Mouse (Mus musculus) midbrain, embryonic 12.5 days (tissue): ENCODE results near the gene Ptbp3. TPM values are rescaled to one million over a fixed set of nuclear protein-coding genes. Genes with fewer than 3 reads are reported as not detected.

ENCODE experiments used
- ATAC-seq: fragments of 200-750 bp; cut with Nextera tagmentation; 2 replicates; pipeline ENCODE4 v1.8.0; 2017; ENCODE audit warnings: low read depth, moderate TSS enrichment, moderate library complexity; ENCODE audit not compliant: low FRiP score
- H3K27ac ChIP-seq: fragments of 300-500 bp; sonication (generic); replicated peaks from 2 replicates; pipeline ENCODE4 v1.5.1; 2016; ENCODE audit warnings: mild to moderate bottlenecking
- H3K27me3 ChIP-seq: fragments of 300-500 bp; sonication (generic); 2 replicates; pipeline ENCODE4 v1.6.1; 2016; ENCODE audit warnings: mild to moderate bottlenecking
- H3K36me3 ChIP-seq: fragments of 300-500 bp; sonication (generic); 2 replicates; pipeline ENCODE4 v1.6.1; 2016
- H3K4me1 ChIP-seq: fragments of 300-500 bp; sonication (generic); 2 replicates; pipeline ENCODE4 v1.6.1; 2016
- H3K4me2 ChIP-seq: fragments of 300-500 bp; sonication (generic); replicated peaks from 2 replicates; pipeline ENCODE4 v1.6.1; 2016; ENCODE audit warnings: mild to moderate bottlenecking, moderate library complexity
- H3K4me3 ChIP-seq: fragments of 300-500 bp; sonication (generic); 2 replicates; pipeline ENCODE4 v1.5.1; 2016; ENCODE audit warnings: mild to moderate bottlenecking
- H3K9ac ChIP-seq: fragments of 300-500 bp; sonication (generic); replicated peaks from 2 replicates; pipeline ENCODE4 v1.6.1; 2016; ENCODE audit warnings: mild to moderate bottlenecking, moderate library complexity
- H3K9me3 ChIP-seq: fragments of 300-500 bp; sonication (generic); 2 replicates; pipeline ENCODE4 v1.6.1; 2016; ENCODE audit warnings: mild to moderate bottlenecking
- WGBS: fragments of 180-500 bp; shearing (Covaris S2); methylation state at CpG from one replicate; pipeline ENCODE4 v1.1.7; 2016; 5-methylcytosine and 5-hydroxymethylcytosine counted together
- polyA plus RNA-seq: library from polyadenylated mRNA; unstranded; fragments of >200 nt; fragmentation: Nextera tagmentation; extraction: Ambion mirVana; gene quantifications from 2 replicates; pipeline ENCODE4 v1.2.1, GENCODE M21; 2016

Gene Ptbp3
- polyA plus RNA-seq, 1 experiment from 2014 or later = 26.3 TPM

GRCm38 (mm10) chr4:59551901-59552300 lies 2.7 kb upstream of the Ptbp3 start:
- no peak for ATAC-seq
- peaks cover 7% of the 10 kb centered on the region; the same call in 1 of the 2 replicates for H3K4me1 ChIP-seq
- no peak overlapping the region for H3K4me2 ChIP-seq
- H3K27ac ChIP-seq = no peak overlapping the region
- whole genome bisulfite sequencing = 74% methylated on average over 1 of the region's 1 CpGs
- H3K9ac ChIP-seq = no peak overlapping the region
- H3K4me3 ChIP-seq = no peak overlapping the region
- no peaks in the 10 kb centered on the region for H3K9me3 ChIP-seq
- H3K27me3 ChIP-seq = peaks cover 9% of the 10 kb centered on the region; the same call in 1 of the 2 replicates
- H3K36me3 ChIP-seq = no peaks in the 10 kb centered on the region

- Histone ChIP-seq H3K9me3 (no peaks in the 10 kb centered on the region), H3K4me3 (peak overlapping the region; percentile 82), H3K4me2 (peak overlapping the region; percentile 58), H3K27ac (no peak overlapping the region), H3K4me1 (peaks cover 7% of the 10 kb centered on the region; the same call in 1 of the 2 replicates), H3K9ac (peak overlapping the region; percentile 81; the same call in 1 of the 2 replicates), H3K27me3 (peaks cover 9% of the 10 kb centered on the region; the same call in 1 of the 2 replicates), H3K36me3 (no peaks in the 10 kb centered on the region)
- WGBS = 15% methylated on average over 11 of the region's 11 CpGs
- ATAC-seq = no peak
Measured at GRCm38 (mm10) chr4:59549977-59550560, 905 bp upstream of the Ptbp3 start.

- peak overlapping the region; percentile 89 for H3K27ac ChIP-seq
- peaks cover 7% of the 10 kb centered on the region; the same call in 1 of the 2 replicates for H3K4me1 ChIP-seq
- under 1% methylated on average over 81 of the region's 83 CpGs for WGBS
- peaks cover 9% of the 10 kb centered on the region; the same call in 1 of the 2 replicates for H3K27me3 ChIP-seq
- H3K9ac ChIP-seq = peak overlapping the region; percentile 81
- H3K4me3 ChIP-seq = peak overlapping the region; percentile 82
- H3K36me3 ChIP-seq = no peaks in the 10 kb centered on the region
- peak overlapping the region; percentile 58 for H3K4me2 ChIP-seq
- ATAC-seq = peak; percentile 88
- H3K9me3 ChIP-seq = no peaks in the 10 kb centered on the region
Measured at GRCm38 (mm10) chr4:59548560-59549174, 497 bp downstream of the Ptbp3 start.

GRCm38 (mm10) chr4:59548011-59548559 lies 1.1 kb downstream of the Ptbp3 start:
- Histone ChIP-seq H3K4me1 (peaks cover 7% of the 10 kb centered on the region; the same call in 1 of the 2 replicates), H3K27ac (peak overlapping the region; percentile 89; the same call in 1 of the 2 replicates), H3K4me3 (peak overlapping the region; percentile 82), H3K9ac (peak overlapping the region; percentile 81), H3K4me2 (peak overlapping the region; percentile 58), H3K36me3 (no peaks in the 10 kb centered on the region), H3K27me3 (peaks cover 9% of the 10 kb centered on the region; the same call in 1 of the 2 replicates), H3K9me3 (no peaks in the 10 kb centered on the region)
- WGBS = 7% methylated on average over 18 of the region's 18 CpGs
- ATAC-seq = no peak

GRCm38 (mm10) chr4:59547136-59547889 lies 1.9 kb downstream of the Ptbp3 start:
- Histone ChIP-seq H3K4me2 (peak overlapping the region; percentile 58), H3K9ac (no peak overlapping the region), H3K4me1 (peaks cover 7% of the 10 kb centered on the region; the same call in 1 of the 2 replicates), H3K4me3 (peak overlapping the region; percentile 82), H3K27ac (no peak overlapping the region), H3K27me3 (peaks cover 9% of the 10 kb centered on the region; the same call in 1 of the 2 replicates), H3K36me3 (no peaks in the 10 kb centered on the region), H3K9me3 (no peaks in the 10 kb centered on the region)
- ATAC-seq = no peak
- WGBS = 28% methylated on average over 11 of the region's 11 CpGs

GRCm38 (mm10) chr4:59546285-59547071 lies 2.7 kb downstream of the Ptbp3 start:
- WGBS = 73% methylated on average over 7 of the region's 7 CpGs

GRCm38 (mm10) chr4:59544654-59545053 lies 4.5 kb downstream of the Ptbp3 start:
- Histone ChIP-seq H3K9ac (no peak overlapping the region), H3K9me3 (no peaks in the 10 kb centered on the region), H3K4me3 (no peak overlapping the region), H3K4me1 (peaks cover 7% of the 10 kb centered on the region; the same call in 1 of the 2 replicates), H3K27ac (no peak overlapping the region), H3K4me2 (no peak overlapping the region), H3K27me3 (peaks cover 6% of the 10 kb centered on the region; the same call in 1 of the 2 replicates), H3K36me3 (no peaks in the 10 kb centered on the region)
- ATAC-seq = no peak
- WGBS = 86% methylated on average over 2 of the region's 2 CpGs

More at GRCm38 (mm10) chr4:59546285-59547071, 2.7 kb downstream of the Ptbp3 start:
- ATAC-seq = no peak
- Histone ChIP-seq H3K36me3 (no peaks in the 10 kb centered on the region), H3K4me3 (no peak overlapping the region), H3K4me2 (no peak overlapping the region), H3K4me1 (peaks cover 7% of the 10 kb centered on the region; the same call in 1 of the 2 replicates), H3K27ac (no peak overlapping the region), H3K9ac (no peak overlapping the region), H3K27me3 (peaks cover 9% of the 10 kb centered on the region; the same call in 1 of the 2 replicates), H3K9me3 (no peaks in the 10 kb centered on the region)

GRCm38 (mm10) chr4:59543006-59543405 lies 6.2 kb downstream of the Ptbp3 start:
- no peaks in the 10 kb centered on the region for H3K36me3 ChIP-seq
- no peak overlapping the region for H3K9ac ChIP-seq
- H3K9me3 ChIP-seq = no peaks in the 10 kb centered on the region
- no peak overlapping the region for H3K4me3 ChIP-seq
- no peak overlapping the region for H3K27ac ChIP-seq
- no peak for ATAC-seq
- H3K4me2 ChIP-seq = no peak overlapping the region
- H3K4me1 ChIP-seq = peaks cover 7% of the 10 kb centered on the region; the same call in 1 of the 2 replicates
- H3K27me3 ChIP-seq = peaks cover 6% of the 10 kb centered on the region; the same call in 1 of the 2 replicates

GRCm38 (mm10) chr4:59536281-59536680 lies 12.9 kb downstream of the Ptbp3 start:
- no peak for ATAC-seq
- no peak overlapping the region for H3K9ac ChIP-seq
- no peak overlapping the region for H3K4me3 ChIP-seq
- 91% methylated on average over 1 of the region's 1 CpGs for WGBS
- no peaks in the 10 kb centered on the region for H3K4me1 ChIP-seq
- H3K4me2 ChIP-seq = no peak overlapping the region
- H3K27ac ChIP-seq = no peak overlapping the region
- no peaks in the 10 kb centered on the region for H3K36me3 ChIP-seq
- no peaks in the 10 kb centered on the region for H3K9me3 ChIP-seq
- H3K27me3 ChIP-seq = no peaks in the 10 kb centered on the region

- no peak for ATAC-seq
Measured at GRCm38 (mm10) chr4:59535624-59536023, 13.5 kb downstream of the Ptbp3 start.

GRCm38 (mm10) chr4:59533268-59533667 lies 15.9 kb downstream of the Ptbp3 start:
- 92% methylated on average over 2 of the region's 2 CpGs for WGBS
- Histone ChIP-seq H3K9me3 (no peaks in the 10 kb centered on the region), H3K9ac (no peak overlapping the region), H3K4me2 (no peak overlapping the region), H3K27ac (no peak overlapping the region), H3K4me3 (no peak overlapping the region), H3K27me3 (no peaks in the 10 kb centered on the region), H3K4me1 (no peaks in the 10 kb centered on the region), H3K36me3 (no peaks in the 10 kb centered on the region)
- no peak for ATAC-seq

More at GRCm38 (mm10) chr4:59535624-59536023, 13.5 kb downstream of the Ptbp3 start:
- H3K4me1 ChIP-seq = no peaks in the 10 kb centered on the region
- no peaks in the 10 kb centered on the region for H3K9me3 ChIP-seq
- no peak overlapping the region for H3K27ac ChIP-seq
- H3K36me3 ChIP-seq = no peaks in the 10 kb centered on the region
- no peak overlapping the region for H3K4me3 ChIP-seq
- H3K4me2 ChIP-seq = no peak overlapping the region
- no peaks in the 10 kb centered on the region for H3K27me3 ChIP-seq
- H3K9ac ChIP-seq = no peak overlapping the region
